Mouse (Mus musculus) T-helper 1 cell (primary cell): ENCODE measurements at regions not wholly inside any gene's neighbourhood (a gene's known extent, or its start where the extent isn't known, plus 50 kb on each side); places are given as distances from the start of the nearest gene placed in this dataset.

Experiments
- in situ Hi-C: fragments of 300-600 bp; cut with MboI, MseI; formaldehyde crosslinking; loops from one replicate; pipeline ENCODE4 v1.15.1; 2025; ENCODE audit warnings: high pct_unique_total_duplicates

- in situ Hi-C loops = no loop called here
Observed at GRCm38 (mm10) chr8:49441270-49441669, 597.5 kb upstream of the Tenm3 start.

- in situ Hi-C loops = no loop called here
Observed at GRCm38 (mm10) chr8:49396519-49396918, 552.8 kb upstream of the Tenm3 start.

GRCm38 (mm10) chr8:49395029-49395428, 551.3 kb upstream of the Tenm3 start:
- in situ Hi-C loops = no loop called here

- in situ Hi-C loops = no loop called here
Observed at GRCm38 (mm10) chr8:49389525-49389924, 545.8 kb upstream of the Tenm3 start.

- in situ Hi-C loops = no loop called here
Observed at GRCm38 (mm10) chr8:49387587-49387986, 543.8 kb upstream of the Tenm3 start.

- in situ Hi-C loops = no loop called here
Observed at GRCm38 (mm10) chr8:49372686-49373085, 528.9 kb upstream of the Tenm3 start.

GRCm38 (mm10) chr8:49362682-49363081, 518.9 kb upstream of the Tenm3 start:
- in situ Hi-C loops = no loop called here

GRCm38 (mm10) chr8:49361443-49361842, 517.7 kb upstream of the Tenm3 start:
- in situ Hi-C loops = no loop called here

GRCm38 (mm10) chr8:49360121-49360520, 516.4 kb upstream of the Tenm3 start:
- in situ Hi-C loops = no loop called here

GRCm38 (mm10) chr8:49359671-49360070, 515.9 kb upstream of the Tenm3 start:
- in situ Hi-C loops = no loop called here

- in situ Hi-C loops = no loop called here
Observed at GRCm38 (mm10) chr8:49348602-49349001, 504.9 kb upstream of the Tenm3 start.

GRCm38 (mm10) chr8:49338716-49339115, 495.0 kb upstream of the Tenm3 start:
- in situ Hi-C loops = no loop called here

- in situ Hi-C loops = no loop called here
Observed at GRCm38 (mm10) chr8:49326980-49327379, 483.2 kb upstream of the Tenm3 start.

GRCm38 (mm10) chr8:49321404-49321803, 477.7 kb upstream of the Tenm3 start:
- in situ Hi-C loops = no loop called here

- in situ Hi-C loops = no loop called here
Observed at GRCm38 (mm10) chr8:49313483-49314278, 469.9 kb upstream of the Tenm3 start.

- in situ Hi-C loops = no loop called here
Observed at GRCm38 (mm10) chr8:49312816-49313215, 469.1 kb upstream of the Tenm3 start.

GRCm38 (mm10) chr8:49282401-49282800, 438.6 kb upstream of the Tenm3 start:
- in situ Hi-C loops = no loop called here

GRCm38 (mm10) chr8:49281254-49281653, 437.5 kb upstream of the Tenm3 start:
- in situ Hi-C loops = no loop called here

- in situ Hi-C loops = no loop called here
Observed at GRCm38 (mm10) chr8:49274031-49274430, 430.3 kb upstream of the Tenm3 start.

GRCm38 (mm10) chr8:49273109-49273508, 429.4 kb upstream of the Tenm3 start:
- in situ Hi-C loops = no loop called here

- in situ Hi-C loops = no loop called here
Observed at GRCm38 (mm10) chr8:49263416-49263815, 419.7 kb upstream of the Tenm3 start.

- in situ Hi-C loops = no loop called here
Observed at GRCm38 (mm10) chr8:49262797-49263196, 419.0 kb upstream of the Tenm3 start.

GRCm38 (mm10) chr8:49255954-49256353, 412.2 kb upstream of the Tenm3 start:
- in situ Hi-C loops = no loop called here
